Mouse (Mus musculus) thymus, adult 2 months (tissue): ENCODE measurements around the gene Rpl35a.

Source experiments
- CTCF ChIP-seq: fragments of 200-500 bp; IDR thresholded peaks from 2 replicates; pipeline ENCODE4 v1.5.1; 2012; ENCODE audit warnings: mild to moderate bottlenecking, control low read depth, low read length, moderate library complexity, borderline replicate concordance; ENCODE audit not compliant: control insufficient read depth, poor library complexity, insufficient read depth; ENCODE audit errors: extremely low read depth
- POLR2A ChIP-seq: fragments of 200-500 bp; IDR thresholded peaks from 2 replicates; pipeline ENCODE4 v1.6.1; 2012; ENCODE audit warnings: mild to moderate bottlenecking, low read length, control low read depth, moderate library complexity; ENCODE audit not compliant: control insufficient read depth, poor library complexity, insufficient read depth; ENCODE audit errors: extremely low read depth

- TF ChIP-seq CTCF (no peak), POLR2A (no peak)
These were observed 38.4 kb upstream of the Rpl35a start for GRCm38 (mm10) chr16:33017677-33018349.
